Mouse (Mus musculus): ENCODE results near the gene C2cd3. TPM values are rescaled to one million over a fixed set of nuclear protein-coding genes. Genes with fewer than 3 reads are reported as not detected.
A peak's percentile ranks its signal among the peaks of the same experiment; 100 is the strongest.

C2cd3 gene
- polyA plus RNA-seq (2014; fragmentation: Nextera tagmentation; extraction: Ambion mirVana), result 30.6 and 34.2 TPM in 2 replicates

DNA sequence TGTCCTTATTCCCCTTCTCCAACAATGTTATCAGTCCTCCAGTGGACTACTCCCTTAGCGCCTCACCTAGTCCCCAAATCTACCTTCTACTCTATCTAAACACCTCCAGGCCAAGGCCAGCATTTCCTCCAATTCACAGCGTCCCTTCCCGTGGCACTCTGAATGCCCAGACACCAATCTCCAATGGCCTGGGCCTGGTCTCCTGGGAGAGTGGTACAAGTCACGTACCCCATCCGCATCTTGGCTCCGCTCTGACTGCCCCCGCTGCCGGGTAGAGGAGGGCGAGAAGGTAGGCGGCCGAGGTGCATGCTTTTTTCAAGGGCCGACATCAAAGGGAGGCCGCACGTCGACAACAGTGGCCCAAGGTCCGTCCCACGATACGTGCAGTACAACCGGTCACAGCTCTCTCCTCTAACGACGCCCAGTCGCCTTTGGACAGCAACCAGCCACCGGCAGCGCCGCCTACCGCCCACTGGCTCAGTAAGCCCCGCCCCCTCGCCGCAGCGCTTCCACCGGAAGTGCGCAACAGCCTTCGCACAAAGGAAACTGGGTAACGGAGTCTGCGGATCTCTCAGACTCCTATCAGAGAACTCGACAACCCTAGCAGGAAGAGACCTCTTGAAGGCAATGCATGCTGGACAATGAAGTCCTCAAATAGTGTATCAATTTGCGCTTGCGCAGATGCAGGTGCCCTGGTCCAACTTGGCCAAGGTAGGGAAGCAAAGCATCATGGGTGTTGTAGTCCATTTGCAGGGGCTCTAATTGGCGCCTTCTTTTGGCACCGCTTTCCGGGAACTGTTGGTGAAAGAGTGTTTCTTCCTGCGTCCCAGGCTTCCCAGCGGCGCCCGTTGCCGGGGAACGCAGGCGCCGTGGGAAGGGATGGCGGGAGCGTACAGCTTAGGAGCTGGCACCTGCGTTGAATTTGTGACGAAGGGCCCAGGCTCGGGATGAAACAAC lies at the start of gene C2cd3, which contains the start of gene Ppme1:
TSS of gene C2cd3 (plus strand) at position 739 of the 957 bp plus-strand sequence.
TSS of gene Ppme1 (minus strand) at position 813 of the 957 bp plus-strand sequence.
- Histone ChIP-seq H3K9me3 (ENCODE audit: control insufficient read depth, low read depth, low read length) (no peaks in the 10 kb centered on the region), H3K27ac (ENCODE audit: low read length) (peak within 1 kb of the TSS; percentile 81), H3K4me1 (ENCODE audit: control insufficient read depth, insufficient read depth, low read length) (peaks cover 6% of the 10 kb centered on the region; the same call in 1 of the 2 replicates), H3K36me3 (ENCODE audit: control insufficient read depth, insufficient read depth, low read length) (peaks cover 8% of the 10 kb centered on the region; the same call in 1 of the 2 replicates), H3K4me2 (replicated peaks; ENCODE audit: low read depth, low read length) (peak within 1 kb of the TSS; percentile 89), H3K27me3 (ENCODE audit: control insufficient read depth, insufficient read depth, low read length) (no peaks in the 10 kb centered on the region), H3K9ac (replicated peaks; ENCODE audit: low read depth, low read length) (peak within 1 kb of the TSS; percentile 76), H3K4me3 (ENCODE audit: low read depth, low read length) (peak within 1 kb of the TSS; percentile 83)
- under 1% methylated on average over 54 of the region's 54 CpGs for WGBS
- peak; percentile 96 for ATAC-seq (ENCODE audit: insufficient number of reproducible peaks, insufficient read depth, low FRiP score, low read depth)

DNA sequence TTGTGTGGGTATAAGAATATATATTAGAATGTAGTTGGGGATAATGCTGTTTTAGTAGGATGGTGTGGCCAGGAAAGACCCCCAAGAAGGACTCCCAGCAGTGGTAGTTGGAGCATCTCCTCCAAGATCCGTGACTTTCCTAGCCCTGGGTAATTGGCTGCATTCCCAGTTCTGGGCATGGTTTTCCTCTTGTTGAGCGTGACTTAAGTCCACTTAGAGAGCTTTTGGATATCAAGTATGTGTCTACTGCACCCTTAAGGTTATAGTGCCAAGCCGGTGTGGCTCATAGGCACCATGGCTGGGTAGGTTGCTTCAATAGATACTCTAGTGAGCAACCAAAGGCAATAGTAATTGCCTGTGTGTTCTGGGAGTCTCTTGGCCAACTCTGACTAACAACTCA lies 48.3 kb upstream of the C2cd3 start:
- ATAC-seq (ENCODE audit: insufficient number of reproducible peaks, insufficient read depth, low FRiP score, low read depth), result no peak
- H3K27ac ChIP-seq (ENCODE audit: low read length), result no peak overlapping the region
- H3K36me3 ChIP-seq (ENCODE audit: control insufficient read depth, insufficient read depth, low read length), result peaks cover 14% of the 10 kb centered on the region; the same call in 1 of the 2 replicates
- no peak overlapping the region for H3K9ac ChIP-seq (replicated peaks; ENCODE audit: low read depth, low read length)
- no peaks in the 10 kb centered on the region for H3K27me3 ChIP-seq (ENCODE audit: control insufficient read depth, insufficient read depth, low read length)
- no peaks in the 10 kb centered on the region for H3K9me3 ChIP-seq (ENCODE audit: control insufficient read depth, low read depth, low read length)
- 82% methylated on average over 3 of the region's 3 CpGs for WGBS
- H3K4me2 ChIP-seq (replicated peaks; ENCODE audit: low read depth, low read length), result no peak overlapping the region
- H3K4me1 ChIP-seq (ENCODE audit: control insufficient read depth, insufficient read depth, low read length), result no peaks in the 10 kb centered on the region
- no peak overlapping the region for H3K4me3 ChIP-seq (ENCODE audit: low read depth, low read length)

DNA sequence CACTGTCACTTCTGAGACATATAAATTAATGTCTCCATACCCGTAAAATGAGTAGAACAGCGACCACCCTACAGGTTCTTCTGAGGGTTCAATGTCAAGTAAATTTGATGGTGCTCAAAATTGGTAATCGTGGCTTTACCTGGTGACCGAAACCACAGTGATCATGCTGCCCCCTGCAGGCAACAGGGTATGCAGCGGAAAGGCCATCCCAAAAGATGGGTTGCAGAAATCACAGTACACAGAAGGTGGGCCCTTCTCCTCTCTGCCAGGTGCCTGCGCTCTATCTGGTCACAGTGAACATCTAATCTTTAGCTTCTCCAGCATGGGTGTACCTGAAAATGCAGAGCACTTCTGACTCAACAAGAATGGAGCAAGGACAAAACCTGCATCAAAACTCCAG lies 46.6 kb upstream of the C2cd3 start:
- 75% methylated on average over 6 of the region's 6 CpGs for WGBS
- Histone ChIP-seq H3K27ac (ENCODE audit: low read length) (no peak overlapping the region), H3K9me3 (ENCODE audit: control insufficient read depth, low read depth, low read length) (no peaks in the 10 kb centered on the region), H3K9ac (replicated peaks; ENCODE audit: low read depth, low read length) (no peak overlapping the region), H3K4me2 (replicated peaks; ENCODE audit: low read depth, low read length) (no peak overlapping the region), H3K4me3 (ENCODE audit: low read depth, low read length) (no peak overlapping the region), H3K27me3 (ENCODE audit: control insufficient read depth, insufficient read depth, low read length) (no peaks in the 10 kb centered on the region), H3K36me3 (ENCODE audit: control insufficient read depth, insufficient read depth, low read length) (peaks cover 19% of the 10 kb centered on the region; the same call in 1 of the 2 replicates), H3K4me1 (ENCODE audit: control insufficient read depth, insufficient read depth, low read length) (no peaks in the 10 kb centered on the region)
- ATAC-seq (ENCODE audit: insufficient number of reproducible peaks, insufficient read depth, low FRiP score, low read depth), result no peak

DNA sequence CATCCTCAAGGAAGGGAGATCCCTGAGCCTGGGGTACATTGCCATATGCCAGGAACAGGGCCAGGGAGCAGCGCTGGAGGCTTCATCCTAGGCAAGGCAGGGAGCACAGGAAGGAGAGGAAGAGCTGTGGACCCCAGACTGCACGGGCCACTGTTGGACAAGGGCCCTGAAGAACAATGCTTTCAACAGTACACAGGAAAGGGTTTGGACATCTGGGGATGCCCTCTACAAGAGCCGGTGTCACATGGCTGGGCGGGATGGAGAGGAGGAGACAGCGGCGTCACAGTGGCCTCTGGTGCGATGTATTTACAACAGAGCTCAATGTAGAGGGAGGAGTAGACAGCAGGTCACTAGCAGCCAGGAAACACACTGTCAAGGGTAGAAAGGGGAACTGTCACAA lies 44.5 kb upstream of the C2cd3 start:
- no peak overlapping the region for H3K4me3 ChIP-seq (ENCODE audit: low read depth, low read length)
- no peaks in the 10 kb centered on the region for H3K27me3 ChIP-seq (ENCODE audit: control insufficient read depth, insufficient read depth, low read length)
- no peak overlapping the region for H3K4me2 ChIP-seq (replicated peaks; ENCODE audit: low read depth, low read length)
- no peak for ATAC-seq (ENCODE audit: insufficient number of reproducible peaks, insufficient read depth, low FRiP score, low read depth)
- WGBS, result 89% methylated on average over 7 of the region's 7 CpGs
- no peak overlapping the region for H3K9ac ChIP-seq (replicated peaks; ENCODE audit: low read depth, low read length)
- no peaks in the 10 kb centered on the region for H3K9me3 ChIP-seq (ENCODE audit: control insufficient read depth, low read depth, low read length)
- H3K36me3 ChIP-seq (ENCODE audit: control insufficient read depth, insufficient read depth, low read length), result peaks cover 38% of the 10 kb centered on the region
- no peaks in the 10 kb centered on the region for H3K4me1 ChIP-seq (ENCODE audit: control insufficient read depth, insufficient read depth, low read length)
- no peak overlapping the region for H3K27ac ChIP-seq (ENCODE audit: low read length)

DNA sequence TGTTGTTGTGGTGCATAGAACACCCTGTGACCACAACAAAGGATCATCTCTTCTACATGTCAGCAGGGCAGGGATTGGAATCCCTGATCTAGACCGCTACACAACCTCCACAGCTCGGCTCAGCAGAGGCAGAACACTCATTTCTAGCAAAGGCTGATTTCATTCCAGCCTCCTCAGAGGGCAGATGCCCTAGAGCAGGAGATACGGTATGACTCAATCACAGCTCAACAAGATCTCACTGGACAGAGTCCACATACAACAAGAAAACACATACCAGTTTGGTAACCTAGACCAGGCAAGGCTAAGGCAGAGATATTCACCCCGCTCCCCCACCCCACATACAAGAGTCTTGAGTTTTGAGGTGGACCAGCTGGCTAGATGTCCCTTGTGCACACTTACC lies 43.4 kb upstream of the C2cd3 start:
- H3K4me2 ChIP-seq (replicated peaks; ENCODE audit: low read depth, low read length), result no peak overlapping the region
- H3K4me3 ChIP-seq (ENCODE audit: low read depth, low read length), result no peak overlapping the region
- no peaks in the 10 kb centered on the region for H3K9me3 ChIP-seq (ENCODE audit: control insufficient read depth, low read depth, low read length)
- H3K27me3 ChIP-seq (ENCODE audit: control insufficient read depth, insufficient read depth, low read length), result no peaks in the 10 kb centered on the region
- H3K4me1 ChIP-seq (ENCODE audit: control insufficient read depth, insufficient read depth, low read length), result no peaks in the 10 kb centered on the region
- no peak overlapping the region for H3K27ac ChIP-seq (ENCODE audit: low read length)
- peaks cover 38% of the 10 kb centered on the region for H3K36me3 ChIP-seq (ENCODE audit: control insufficient read depth, insufficient read depth, low read length)
- no peak for ATAC-seq (ENCODE audit: insufficient number of reproducible peaks, insufficient read depth, low FRiP score, low read depth)
- no peak overlapping the region for H3K9ac ChIP-seq (replicated peaks; ENCODE audit: low read depth, low read length)
- 83% methylated on average over 4 of the region's 4 CpGs for WGBS

DNA sequence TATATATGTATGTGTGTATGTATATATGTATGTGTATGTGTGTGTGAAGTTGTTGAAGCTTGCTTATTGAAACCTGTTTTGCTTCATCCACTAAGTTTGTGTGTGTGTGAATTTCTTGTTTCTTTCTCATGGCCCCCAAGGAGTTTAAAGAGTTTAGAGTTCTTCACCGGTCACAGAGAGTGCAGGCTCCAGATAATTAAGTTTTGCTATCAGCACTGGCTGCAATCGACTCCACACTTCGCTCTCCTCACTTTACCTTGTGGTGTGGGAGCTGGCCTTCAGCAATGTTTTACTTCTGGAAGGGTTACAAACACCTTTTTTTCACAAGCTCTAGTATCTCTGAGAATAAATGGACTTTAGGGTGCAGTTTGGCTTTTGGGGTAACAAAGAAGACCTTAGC lies 40.8 kb upstream of the C2cd3 start:
- Histone ChIP-seq H3K4me3 (ENCODE audit: low read depth, low read length) (no peak overlapping the region), H3K9me3 (ENCODE audit: control insufficient read depth, low read depth, low read length) (no peaks in the 10 kb centered on the region), H3K27me3 (ENCODE audit: control insufficient read depth, insufficient read depth, low read length) (no peaks in the 10 kb centered on the region), H3K36me3 (ENCODE audit: control insufficient read depth, insufficient read depth, low read length) (peaks cover 59% of the 10 kb centered on the region), H3K4me1 (ENCODE audit: control insufficient read depth, insufficient read depth, low read length) (no peaks in the 10 kb centered on the region), H3K27ac (ENCODE audit: low read length) (no peak overlapping the region), H3K9ac (replicated peaks; ENCODE audit: low read depth, low read length) (no peak overlapping the region), H3K4me2 (replicated peaks; ENCODE audit: low read depth, low read length) (no peak overlapping the region)
- ATAC-seq (ENCODE audit: insufficient number of reproducible peaks, insufficient read depth, low FRiP score, low read depth), result no peak
- WGBS, result 95% methylated on average over 3 of the region's 3 CpGs

DNA sequence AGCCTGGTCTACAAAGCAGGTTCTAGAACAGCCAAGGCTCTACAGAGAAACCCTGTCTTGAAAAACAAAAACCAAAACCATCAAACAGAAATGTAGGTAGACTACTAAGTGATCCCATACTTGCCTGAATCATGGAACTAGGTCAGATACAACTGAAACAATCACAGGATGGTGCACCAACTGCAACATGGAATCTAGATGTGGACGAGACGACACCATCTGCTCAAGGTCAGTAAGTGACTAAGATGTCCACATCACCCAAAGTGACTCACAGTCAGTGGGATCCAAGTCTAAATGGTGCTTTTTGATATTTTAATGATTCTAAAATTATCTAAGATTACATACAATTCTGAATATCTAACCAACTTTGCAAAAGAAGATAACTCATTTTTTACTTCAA lies 36.1 kb upstream of the C2cd3 start:
- Histone ChIP-seq H3K27me3 (ENCODE audit: control insufficient read depth, insufficient read depth, low read length) (no peaks in the 10 kb centered on the region), H3K9ac (replicated peaks; ENCODE audit: low read depth, low read length) (no peak overlapping the region), H3K4me1 (ENCODE audit: control insufficient read depth, insufficient read depth, low read length) (no peaks in the 10 kb centered on the region), H3K4me3 (ENCODE audit: low read depth, low read length) (no peak overlapping the region), H3K27ac (ENCODE audit: low read length) (no peak overlapping the region), H3K4me2 (replicated peaks; ENCODE audit: low read depth, low read length) (no peak overlapping the region), H3K36me3 (ENCODE audit: control insufficient read depth, insufficient read depth, low read length) (peaks cover 48% of the 10 kb centered on the region), H3K9me3 (ENCODE audit: control insufficient read depth, low read depth, low read length) (no peaks in the 10 kb centered on the region)
- 92% methylated on average over 2 of the region's 2 CpGs for WGBS
- ATAC-seq (ENCODE audit: insufficient number of reproducible peaks, insufficient read depth, low FRiP score, low read depth), result no peak

DNA sequence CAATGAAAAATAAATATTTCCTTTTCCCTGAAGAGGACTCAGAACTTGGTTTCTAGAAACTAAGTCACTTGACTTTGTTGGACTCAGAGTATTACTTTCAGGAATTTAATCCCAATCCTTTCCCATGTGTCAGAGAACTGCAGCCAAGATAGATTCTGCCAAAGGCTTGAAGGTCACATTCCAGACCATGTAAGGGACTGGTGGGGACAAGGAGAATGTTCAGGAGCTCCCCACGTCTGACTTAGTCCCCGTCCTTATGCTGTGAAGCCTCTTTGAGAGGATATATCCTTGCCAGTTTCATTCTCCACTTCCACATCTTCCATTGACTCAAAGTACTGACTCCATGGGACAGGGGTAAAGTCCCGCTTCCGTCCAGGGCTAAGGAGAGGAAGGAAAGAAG lies 17.0 kb upstream of the C2cd3 start:
- Histone ChIP-seq H3K4me2 (replicated peaks; ENCODE audit: low read depth, low read length) (no peak overlapping the region), H3K4me1 (ENCODE audit: control insufficient read depth, insufficient read depth, low read length) (no peaks in the 10 kb centered on the region), H3K36me3 (ENCODE audit: control insufficient read depth, insufficient read depth, low read length) (no peaks in the 10 kb centered on the region; the same call in 1 of the 2 replicates), H3K27ac (ENCODE audit: low read length) (no peak overlapping the region), H3K9ac (replicated peaks; ENCODE audit: low read depth, low read length) (no peak overlapping the region), H3K9me3 (ENCODE audit: control insufficient read depth, low read depth, low read length) (no peaks in the 10 kb centered on the region), H3K27me3 (ENCODE audit: control insufficient read depth, insufficient read depth, low read length) (no peaks in the 10 kb centered on the region), H3K4me3 (ENCODE audit: low read depth, low read length) (no peak overlapping the region)
- no peak for ATAC-seq (ENCODE audit: insufficient number of reproducible peaks, insufficient read depth, low FRiP score, low read depth)
- WGBS, result 73% methylated on average over 4 of the region's 4 CpGs
